Mouse (Mus musculus): ENCODE results near the gene Rcbtb1.
"Not testable (repeated sequence)": the region's sequence is repeated elsewhere in the genome, so short reads cannot be mapped to it uniquely, and the experiment has no call there.

Rcbtb1 gene

DNA sequence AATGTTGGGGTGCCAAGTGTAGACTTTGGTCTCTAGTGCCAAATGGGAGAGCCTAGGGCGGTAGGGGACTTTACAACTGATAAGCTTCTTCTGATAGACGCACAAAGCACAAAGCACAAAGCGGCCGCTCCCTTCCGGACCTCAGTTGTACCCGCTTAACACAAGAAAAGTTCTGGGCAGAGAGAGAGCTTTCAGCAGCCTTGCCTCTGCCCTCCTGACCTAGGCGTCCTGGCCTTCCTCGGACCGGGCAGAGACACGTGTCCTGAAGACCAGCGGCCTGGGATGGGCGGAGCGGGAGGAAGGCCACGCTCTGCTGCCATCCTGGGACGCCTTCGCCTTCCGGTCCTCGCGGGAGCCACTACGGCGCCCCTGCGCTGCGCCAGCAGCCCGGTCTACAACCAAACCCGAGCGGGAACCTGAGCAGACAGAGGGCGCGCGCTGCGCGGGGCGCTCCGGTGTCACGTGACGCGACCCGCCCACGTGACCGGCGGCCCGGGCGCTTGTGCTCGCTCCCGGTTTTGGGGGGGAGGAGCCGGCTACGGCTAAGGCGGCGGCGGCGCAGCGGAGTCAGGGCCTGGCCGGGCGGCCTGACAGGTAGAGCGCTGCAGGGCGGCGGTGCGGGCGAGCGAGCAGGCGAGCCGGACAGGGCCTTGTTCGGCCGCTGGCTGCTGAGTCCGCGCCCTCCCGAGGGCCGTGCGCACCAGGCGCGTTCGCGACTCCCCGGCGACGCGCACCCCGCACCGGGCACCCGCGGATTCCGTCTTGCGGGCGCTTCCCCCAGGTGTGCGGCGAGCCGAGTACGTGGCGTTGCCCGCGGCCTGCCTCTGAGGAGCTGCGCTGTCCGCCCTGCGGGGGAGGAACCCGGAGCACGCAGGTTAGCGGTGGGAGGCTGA, at the start of gene Rcbtb1:
TSS of gene Rcbtb1 (plus strand) at position 499 of the 893 bp plus-strand sequence.
- in situ Hi-C loops (cut with MboI, MseI) = no loop called here

GRCm38 (mm10) chr14:59155589-59155988, 45.4 kb upstream of the Rcbtb1 start:
- in situ Hi-C loops (cut with MboI, MseI) = no loop called here

DNA sequence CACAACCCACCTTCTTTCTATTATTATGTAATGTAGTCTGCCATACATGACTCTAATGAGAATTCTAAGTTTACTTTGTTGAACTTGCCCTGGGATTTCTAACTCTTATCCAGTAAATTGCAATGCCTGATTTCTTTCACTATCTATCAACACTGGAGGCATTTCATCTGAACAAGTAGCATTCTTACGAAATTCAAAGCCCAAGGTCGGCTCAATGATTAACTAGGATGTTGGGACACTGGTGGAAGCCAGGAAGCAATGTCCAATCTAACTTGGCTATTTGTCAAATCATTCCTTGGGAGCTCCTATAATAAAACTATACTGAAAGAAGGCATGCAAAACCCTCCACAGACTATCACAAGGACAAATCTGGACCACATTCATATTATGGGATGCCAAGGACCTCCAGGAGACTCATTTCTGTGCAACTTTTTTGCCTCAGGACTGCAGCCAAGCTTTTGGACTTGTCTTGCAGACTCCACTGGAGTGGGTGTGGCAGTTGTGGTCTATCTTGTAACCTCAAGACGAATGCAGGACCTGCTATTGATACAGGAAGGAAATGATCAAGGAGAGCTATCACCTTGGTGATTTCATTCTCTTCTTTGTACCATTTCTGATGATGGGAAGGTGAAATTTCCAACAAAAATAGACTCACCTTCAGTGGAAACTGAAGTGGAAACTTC, 43.9 kb upstream of the Rcbtb1 start:
- in situ Hi-C loops (cut with MboI, MseI) = no loop called here

DNA sequence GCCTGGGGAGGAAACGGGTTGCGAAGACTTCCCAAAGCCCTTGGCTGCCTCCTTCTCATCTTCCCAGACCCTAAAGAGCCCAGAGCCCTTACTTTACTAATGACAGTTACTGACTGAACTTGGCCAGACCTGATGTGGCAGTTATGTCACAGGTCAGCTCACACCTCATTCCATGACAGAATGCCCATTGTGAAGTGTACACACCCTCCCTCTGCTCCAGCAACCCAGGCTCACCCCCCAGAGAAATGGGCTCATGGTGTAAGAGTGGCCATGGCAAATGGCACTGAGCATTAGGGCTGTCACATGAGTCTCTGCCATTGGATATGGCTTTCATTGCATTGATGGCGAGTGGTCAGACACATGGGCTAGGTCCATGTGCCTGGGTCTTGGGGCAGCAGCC, 22.4 kb upstream of the Rcbtb1 start, which contains the start of gene Gm5142:
TSS of gene Gm5142 (minus strand) at position 101 of the 400 bp plus-strand sequence.
- in situ Hi-C loops (cut with MboI, MseI) = no loop called here

DNA sequence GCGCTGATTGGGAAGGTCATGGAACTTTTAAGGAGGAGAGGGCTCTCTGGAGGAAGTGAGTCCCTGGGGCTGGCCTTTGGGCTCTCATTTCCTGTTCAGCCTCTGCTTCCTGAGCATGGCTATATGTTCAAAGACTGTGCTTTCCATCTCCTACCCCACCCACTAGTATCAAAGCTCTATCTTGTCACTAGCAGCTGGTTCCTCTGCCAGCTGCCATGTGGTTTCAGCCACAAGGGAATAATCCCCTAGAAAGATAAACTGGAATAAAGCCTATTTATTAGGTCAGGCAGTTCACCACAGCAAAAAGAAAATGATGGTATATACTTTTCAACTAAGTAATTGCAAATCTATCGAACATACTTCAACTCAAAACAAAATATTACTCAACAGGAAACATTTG, 18.3 kb upstream of the Rcbtb1 start:
- in situ Hi-C loops (cut with MboI, MseI) = no loop called here

DNA sequence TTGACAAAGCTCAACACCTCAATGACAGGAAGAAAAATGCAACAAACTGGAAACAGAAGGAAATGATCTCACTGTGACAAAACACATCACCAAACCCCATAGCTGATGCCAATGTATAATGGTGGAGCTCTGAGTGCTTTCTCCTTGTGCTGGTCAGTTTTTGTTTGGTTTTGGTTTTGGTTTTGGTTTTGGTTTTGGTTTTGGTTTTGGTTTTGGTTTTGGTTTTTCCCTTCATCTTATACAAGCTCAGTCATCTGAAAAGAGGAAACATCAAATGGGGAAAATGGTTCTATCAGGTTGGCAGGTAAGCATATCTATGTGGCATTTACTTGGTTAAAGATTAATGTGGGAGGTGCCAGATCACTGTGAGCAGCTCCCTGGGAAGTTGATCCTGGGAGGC, 15.5 kb upstream of the Rcbtb1 start:
- in situ Hi-C loops (cut with MboI, MseI) = no loop called here

DNA sequence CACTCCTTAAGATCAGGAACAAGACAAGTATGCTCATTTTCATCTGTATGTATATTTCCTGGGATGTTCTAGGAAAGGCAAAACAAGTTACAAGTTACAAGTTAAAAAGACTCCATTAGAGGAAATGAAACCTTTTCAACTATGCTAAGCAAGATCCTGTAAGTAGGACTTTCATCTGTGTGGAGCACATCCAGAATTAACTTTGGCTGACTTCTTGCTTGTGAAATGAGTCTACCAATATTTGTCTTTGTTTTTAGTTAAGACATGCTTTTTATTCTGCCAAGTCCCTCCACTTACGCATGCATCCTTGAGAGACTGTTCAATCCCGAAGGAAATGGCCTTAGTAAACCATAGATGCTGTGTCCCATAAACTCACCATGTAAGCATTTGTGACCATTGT, 14.9 kb upstream of the Rcbtb1 start:
- in situ Hi-C loops (cut with MboI, MseI) = no loop called here

DNA sequence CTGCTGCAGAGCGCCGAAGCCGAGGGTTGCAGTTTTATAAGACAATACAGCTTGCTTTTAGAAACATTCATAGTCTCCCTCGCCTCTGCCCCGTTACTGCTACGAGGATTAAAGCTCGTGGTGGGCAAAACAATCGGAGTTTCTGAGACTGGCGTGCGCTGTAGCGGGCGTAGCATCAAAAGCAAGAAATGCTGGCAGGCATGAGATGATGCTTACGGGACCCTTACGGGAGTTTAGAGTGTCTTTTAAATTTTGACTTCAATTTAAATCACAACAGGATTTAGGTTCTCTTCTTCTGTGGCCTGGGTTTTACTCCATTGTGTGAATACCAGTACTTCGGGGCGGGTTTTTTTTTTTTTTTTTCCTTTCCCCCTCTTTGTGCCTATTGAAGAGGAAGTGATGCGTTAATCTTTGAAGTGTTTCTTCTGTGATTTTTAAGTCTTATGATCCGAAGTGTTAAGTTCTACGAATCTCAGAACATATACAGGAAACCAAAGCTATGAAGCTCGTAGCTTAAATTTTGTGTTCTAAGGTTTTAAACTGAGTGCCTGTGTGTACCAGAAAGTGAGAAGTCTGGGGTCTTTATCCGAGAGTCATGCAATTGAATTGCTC, 701 bp downstream of the Rcbtb1 start:
- in situ Hi-C loops (cut with MboI, MseI) = no loop called here

DNA sequence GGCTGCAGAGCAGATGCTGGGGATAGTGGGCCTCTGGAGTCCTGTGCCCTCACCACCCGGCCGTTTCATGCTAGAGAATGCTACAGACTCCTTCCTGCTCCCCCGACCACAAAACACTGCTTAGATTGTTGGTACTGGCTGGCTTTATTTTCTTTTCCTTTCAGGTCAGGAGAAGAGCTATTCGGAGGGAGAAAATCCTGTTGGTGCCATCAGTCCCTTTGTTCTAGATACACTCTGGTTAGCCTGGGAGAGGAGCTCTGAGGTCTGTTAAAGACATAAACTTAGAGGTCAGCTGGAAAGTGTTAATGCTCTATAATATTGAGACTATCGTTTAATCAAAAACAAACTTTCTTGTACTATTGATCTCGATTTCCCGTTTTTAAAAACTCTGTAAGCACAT, 4.5 kb downstream of the Rcbtb1 start:
- in situ Hi-C loops (cut with MboI, MseI) = no loop called here

DNA sequence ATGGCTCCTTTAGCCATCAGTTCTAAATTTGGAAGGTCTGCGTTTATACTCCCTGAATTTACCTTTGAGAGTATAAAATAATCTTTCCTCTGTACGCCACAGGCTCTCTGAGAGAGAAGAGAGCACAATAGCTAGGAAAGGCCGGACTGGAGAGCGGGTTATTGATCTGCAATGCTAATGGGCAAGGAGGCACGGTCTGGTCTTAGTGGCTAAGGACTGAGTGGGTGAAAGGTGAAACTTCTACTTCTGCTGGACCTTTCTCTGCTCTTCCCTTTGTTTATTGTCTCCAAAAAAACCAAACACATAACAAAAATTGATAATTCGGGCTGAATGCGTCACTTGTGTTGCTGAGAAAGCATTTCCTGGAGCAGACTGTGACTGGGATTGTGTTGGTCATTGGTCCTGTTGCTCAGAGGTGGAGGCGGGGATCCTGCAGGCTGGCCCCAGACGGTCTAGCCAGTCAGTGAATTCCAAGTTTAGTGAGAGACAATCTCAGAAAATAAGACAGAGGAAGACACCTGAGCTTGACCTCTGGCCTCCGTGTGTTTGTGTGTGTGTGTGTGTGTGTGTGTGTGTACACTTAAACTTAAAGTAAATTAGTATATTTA, 5.1 kb downstream of the Rcbtb1 start:
- in situ Hi-C loops (cut with MboI, MseI) = no loop called here

- in situ Hi-C loops (cut with MboI, MseI) = no loop called here
Observed at GRCm38 (mm10) chr14:59209003-59209402, 8.0 kb downstream of the Rcbtb1 start.

DNA sequence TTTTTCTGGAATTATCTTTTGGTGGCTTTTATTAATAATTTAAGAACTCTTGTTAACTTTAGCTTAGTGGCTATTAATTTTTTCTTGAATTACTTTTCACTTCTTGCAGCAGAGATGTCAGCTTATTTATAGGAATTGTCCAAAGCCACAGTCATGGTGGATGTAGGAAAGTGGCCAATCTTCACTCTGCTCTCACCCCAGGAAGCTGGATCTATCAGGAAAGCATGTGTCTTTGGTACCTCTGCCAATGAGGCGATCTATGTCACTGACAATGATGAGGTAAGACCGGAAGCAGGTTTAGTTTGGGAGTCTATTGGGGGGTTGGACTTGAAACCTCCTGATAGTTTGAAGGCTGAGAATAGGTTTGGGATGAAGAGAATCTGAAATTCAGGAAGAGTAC, 8.8 kb downstream of the Rcbtb1 start:
- in situ Hi-C loops (cut with MboI, MseI) = no loop called here

DNA sequence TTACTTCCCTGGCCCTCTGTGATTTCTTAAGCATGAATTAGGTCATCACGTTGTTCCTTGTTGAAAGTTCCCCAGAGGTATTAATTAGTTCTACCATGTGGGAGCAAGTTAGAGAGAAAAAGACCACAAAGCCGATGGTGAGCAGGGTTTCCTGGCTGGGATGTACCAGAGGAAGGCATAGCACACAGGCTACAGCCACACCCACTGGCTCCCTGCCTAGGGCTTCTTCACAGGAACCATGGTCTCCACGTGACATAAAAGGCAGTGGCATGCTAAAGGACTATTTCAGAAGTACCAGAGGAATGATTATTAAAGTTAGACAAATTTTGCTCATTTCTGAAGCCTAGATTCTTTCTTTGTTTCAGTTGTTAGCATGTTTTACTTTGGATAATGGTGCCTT, 18.2 kb downstream of the Rcbtb1 start:
- in situ Hi-C loops (cut with MboI, MseI) = no loop called here

GRCm38 (mm10) chr14:59226240-59226639, 25.2 kb downstream of the Rcbtb1 start:
- in situ Hi-C loops (cut with MboI, MseI) = no loop called here

- in situ Hi-C loops (cut with MboI, MseI) = no loop called here
Observed at GRCm38 (mm10) chr14:59229822-59230221, 28.8 kb downstream of the Rcbtb1 start.

DNA sequence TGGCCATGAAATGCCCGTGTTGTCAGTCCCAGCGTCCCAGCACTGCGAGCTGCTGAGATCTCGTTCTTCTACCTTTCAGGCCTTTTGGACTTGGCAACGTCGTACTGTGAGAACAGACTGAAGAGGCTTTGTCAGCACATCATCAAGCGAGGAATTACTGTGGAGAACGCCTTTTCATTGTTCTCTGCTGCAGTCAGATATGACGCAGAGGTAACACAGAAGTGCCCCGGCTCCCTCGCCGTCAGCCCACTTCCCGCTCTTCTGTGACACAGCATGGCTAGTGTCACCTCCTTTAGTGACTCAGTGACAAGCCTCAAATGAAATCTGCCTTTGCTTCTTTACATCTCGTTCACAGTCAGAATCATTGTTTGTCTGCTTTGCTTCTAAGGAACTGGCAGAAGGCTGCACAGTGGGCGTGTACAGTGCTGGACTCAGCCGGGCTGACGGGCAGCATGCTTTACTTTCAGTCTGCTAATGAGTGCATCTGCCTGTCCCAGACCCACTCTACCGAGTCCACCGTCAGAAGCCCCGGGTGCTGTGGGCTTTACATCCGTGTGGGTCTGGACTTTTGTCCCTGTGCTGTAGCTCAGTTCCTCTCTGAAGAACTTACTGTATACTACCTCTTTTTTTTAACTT, 29.4 kb downstream of the Rcbtb1 start:
- in situ Hi-C loops (cut with MboI, MseI) = no loop called here

DNA sequence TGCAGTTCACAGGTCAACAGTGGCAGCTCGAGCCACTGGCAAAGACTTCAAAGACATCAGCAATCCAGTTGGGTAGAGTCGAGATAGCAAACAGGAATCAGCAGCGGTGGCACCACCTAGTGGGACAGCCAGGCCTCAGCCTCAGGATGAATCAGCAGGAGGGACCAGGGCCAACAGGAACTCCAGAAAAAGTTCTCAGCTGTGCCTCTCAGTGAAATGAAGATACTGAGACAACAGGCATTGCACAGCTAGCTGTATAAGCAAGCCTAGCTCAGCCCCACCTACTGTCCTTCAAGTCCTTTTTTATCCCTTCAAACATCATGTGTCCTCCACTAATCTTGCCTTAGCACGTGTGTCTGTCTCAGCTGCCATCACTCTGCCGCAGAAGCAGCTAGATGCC, 31.0 kb downstream of the Rcbtb1 start:
- in situ Hi-C loops (cut with MboI, MseI) = no loop called here

DNA sequence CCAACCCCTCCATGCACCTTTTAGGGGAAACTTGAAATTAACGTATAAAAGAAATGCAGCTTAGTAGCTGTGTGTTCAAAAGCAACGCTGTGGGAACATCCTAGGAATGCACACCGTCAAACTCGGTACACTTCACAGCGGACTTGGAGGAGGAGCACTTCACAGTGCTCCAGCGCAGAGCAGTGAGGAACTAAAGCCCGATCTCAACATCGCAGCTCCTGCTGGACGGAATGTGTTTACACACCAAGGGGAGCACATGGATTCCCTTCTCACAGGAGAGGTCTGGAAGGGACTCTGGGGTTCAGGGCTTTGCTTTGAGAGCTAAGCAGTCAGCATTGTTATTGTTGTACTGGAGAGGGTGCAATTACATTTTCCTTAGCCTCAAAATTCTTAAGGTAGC, 32.6 kb downstream of the Rcbtb1 start:
- in situ Hi-C loops (cut with MboI, MseI) = no loop called here

DNA sequence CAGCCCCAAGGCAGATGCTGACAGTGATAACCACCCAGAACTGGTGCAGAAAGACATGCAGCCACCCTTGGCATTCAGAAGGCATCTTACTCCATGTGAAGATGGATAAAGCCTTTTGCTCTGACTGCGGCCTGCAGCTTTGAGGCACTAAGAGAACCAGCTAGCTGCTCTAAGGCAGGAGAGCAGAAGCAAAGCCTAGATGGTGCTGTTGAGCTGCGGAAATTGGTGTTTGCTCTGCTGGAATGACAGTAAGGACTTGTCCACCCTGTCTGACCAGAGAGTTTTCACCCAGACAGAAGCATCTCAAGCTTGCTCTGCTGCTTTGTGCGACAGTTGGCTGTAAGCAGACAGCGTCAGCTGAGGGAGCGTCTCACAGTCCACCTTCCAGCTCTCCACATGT, 49.3 kb downstream of the Rcbtb1 start:
- in situ Hi-C loops (cut with MboI, MseI) = loop anchor here (5.0 kb wide), 1 partner anchor 37 kb away; no protein-coding TSS in a partner anchor

DNA sequence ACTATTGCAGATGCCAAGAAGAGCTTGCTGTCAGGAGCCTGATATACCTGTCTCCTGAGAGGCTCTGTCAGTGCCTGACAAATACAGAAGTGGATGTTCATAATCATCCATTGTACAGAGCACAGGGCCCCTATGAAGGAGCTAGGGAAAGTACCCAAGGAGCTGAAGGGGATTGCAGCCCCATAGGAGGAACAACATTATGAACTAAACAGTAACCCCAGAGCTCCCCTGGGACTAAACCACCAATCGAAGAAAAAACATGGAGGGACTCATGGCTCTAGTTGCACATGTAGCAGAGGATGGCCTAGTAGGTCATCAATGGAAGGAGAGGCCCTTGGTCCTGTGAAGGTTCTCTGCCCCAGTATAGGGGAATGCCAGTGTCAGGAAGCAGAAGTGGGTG, 54.9 kb downstream of the Rcbtb1 start:
- in situ Hi-C loops (cut with MboI, MseI) = not testable (repeated sequence)

GRCm38 (mm10) chr14:59260056-59260455, 59.0 kb downstream of the Rcbtb1 start, which contains the start of gene Gm6904:
Gene Gm6904 (minus strand): TSS chr14:59260216.
- in situ Hi-C loops (cut with MboI, MseI) = no loop called here
